Mouse (Mus musculus) bone marrow macrophage, adult 2 months (primary cell): ENCODE data around the gene Ina.

Experiments
- CTCF ChIP-seq: IDR thresholded peaks from 2 replicates; pipeline ENCODE4 v1.5.1; 2012; ENCODE audit warnings: low read depth, mild to moderate bottlenecking, low read length, moderate library complexity
- POLR2A ChIP-seq: IDR thresholded peaks from 2 replicates; pipeline ENCODE4 v1.6.1; 2012; ENCODE audit warnings: mild to moderate bottlenecking, low read depth, low read length, borderline replicate concordance

GRCm38 (mm10) chr19:47057684-47058083 is 43.2 kb downstream of the Ina start:
- no peak for TF ChIP-seq CTCF
- no peak for TF ChIP-seq POLR2A
